Mouse (Mus musculus) olfactory bulb, adult 2 months (tissue): ENCODE measurements around the gene Arid1b.

Source experiments
- CTCF ChIP-seq: fragments of 200-500 bp; IDR thresholded peaks from 2 replicates; pipeline ENCODE4 v1.5.1; 2012; ENCODE audit warnings: low read depth, mild to moderate bottlenecking, low read length, moderate library complexity; ENCODE audit not compliant: insufficient read depth
- POLR2A ChIP-seq: fragments of 200-500 bp; IDR thresholded peaks from 2 replicates; pipeline ENCODE4 v1.6.1; 2012; ENCODE audit warnings: mild to moderate bottlenecking, low read depth, low read length, moderate library complexity; ENCODE audit not compliant: insufficient read depth

DNA sequence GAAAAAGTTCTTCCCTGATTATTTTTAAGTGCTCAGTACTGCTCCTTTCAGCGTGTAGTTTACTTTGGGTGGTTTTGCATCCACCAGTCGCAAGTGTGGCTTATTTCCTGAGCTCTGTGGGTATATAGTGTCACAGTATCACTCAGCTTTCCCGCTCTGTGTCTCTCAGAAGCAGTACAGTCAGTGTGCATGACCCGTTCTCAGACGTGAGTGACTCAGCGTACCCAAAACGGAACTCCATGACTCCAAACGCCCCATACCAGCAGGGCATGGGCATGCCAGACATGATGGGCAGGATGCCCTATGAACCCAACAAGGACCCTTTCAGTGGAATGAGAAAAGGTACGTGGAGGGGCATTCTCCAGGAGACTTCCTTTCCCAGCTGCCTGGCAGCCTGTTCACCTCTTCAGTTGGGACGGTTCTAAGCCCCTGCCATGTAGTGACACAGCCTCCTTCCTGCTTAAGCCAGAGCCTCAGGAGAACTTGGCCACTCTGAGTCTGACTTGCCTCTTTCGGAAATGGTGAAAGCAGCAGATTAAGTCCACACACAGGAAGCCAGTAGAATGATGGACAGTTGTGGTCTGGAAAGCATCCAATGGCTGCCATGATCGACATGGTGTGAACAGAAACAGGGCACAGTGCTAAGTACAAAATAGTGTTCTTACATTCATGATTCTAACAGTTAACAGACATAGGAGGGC is 333.5 kb downstream of the Arid1b start:
- TF ChIP-seq CTCF (no peak), POLR2A (no peak)
